Mouse (Mus musculus): Measurements from ENCODE around the gene Gpr157.

- TF ChIP-seq CTCF (IDR thresholded peaks at IDR 0.05; ENCODE audit: borderline replicate concordance, insufficient read depth, low read depth, low read length) (no peak), POLR2A (IDR thresholded peaks at IDR 0.05; ENCODE audit: borderline replicate concordance, insufficient read depth, low read length) (no peak)
Measured at GRCm38 (mm10) chr4:150057722-150058121, 29.4 kb upstream of the Gpr157 start.
